Comparison of ENCODE assay signal across 8 mouse cellular contexts in genomic region chrX:109012371-109013031, GRCm38 (mm10). TPM values are rescaled to one million over a fixed set of nuclear protein-coding genes. Genes with fewer than 3 reads are reported as not detected.
DNase-seq lines count a peak whose midpoint lies in the region; ATAC-seq and TF ChIP-seq lines count a peak whose summit lies in the region.

No protein-coding gene starts in this region.

- H3K9me3 ChIP-seq in E14TG2a.4 (ENCODE audit: low read length), result no peaks in the 10 kb centered on the region
- peaks cover 3% of the 10 kb centered on the region; the same call in 1 of the 2 replicates for H3K9me3 ChIP-seq in erythroblast, embryonic 14.5 days (ENCODE audit: control insufficient read depth, low read length)
- H3K9me3 ChIP-seq in heart, embryonic 16.5 days (replicated peaks; ENCODE audit: control insufficient read depth, low read length), result no peaks in the 10 kb centered on the region
- H3K9me3 ChIP-seq in liver, embryonic 14.5 days (ENCODE audit: control insufficient read depth, low read length), result no peaks in the 10 kb centered on the region
- H3K9me3 ChIP-seq in neural tube, embryonic 11.5 days (ENCODE audit: control insufficient read depth, low read length), result no peaks in the 10 kb centered on the region

- H3K4me2 ChIP-seq in heart, embryonic 16.5 days (ENCODE audit: low read depth, low read length), result peak overlapping the region; percentile 58
- H3K4me2 ChIP-seq in liver, embryonic 14.5 days (ENCODE audit: low read depth), result peak overlapping the region; percentile 64
- H3K4me2 ChIP-seq in neural tube, embryonic 11.5 days (ENCODE audit: low read depth), result peak overlapping the region; percentile 31

- no peaks in the 10 kb centered on the region for H3K27me3 ChIP-seq in E14TG2a.4 (ENCODE audit: insufficient read depth, low read length)
- no peaks in the 10 kb centered on the region for H3K27me3 ChIP-seq in erythroblast, embryonic 14.5 days (ENCODE audit: control insufficient read depth)
- no peaks in the 10 kb centered on the region for H3K27me3 ChIP-seq in heart, embryonic 16.5 days (ENCODE audit: control insufficient read depth, insufficient read depth, low read length)
- H3K27me3 ChIP-seq in liver, embryonic 14.5 days (ENCODE audit: control insufficient read depth, insufficient read depth, low read length), result no peaks in the 10 kb centered on the region
- H3K27me3 ChIP-seq in neural tube, embryonic 11.5 days (ENCODE audit: control insufficient read depth, insufficient read depth, low read length), result no peaks in the 10 kb centered on the region
- no peaks in the 10 kb centered on the region for H3K27me3 ChIP-seq in thymus, adult 2 months (ENCODE audit: control insufficient read depth, insufficient read depth, low read length)

- peak; percentile 51 for DNase-seq in brain, embryonic 18.5 days (ENCODE audit: low read depth, low spot score)
- DNase-seq in kidney, postnatal 36 days, result peak; percentile 54 to 66
- DNase-seq in liver, embryonic 14.5 days (ENCODE audit: low read depth in 3 of 3, low spot score in 3 of 3), result peak; percentile 50 to 70 (median 60)
- peak; percentile 66 for DNase-seq in neural tube, embryonic 11.5 days (ENCODE audit: low spot score)
- DNase-seq in thymus, adult 2 months, result peak; percentile 47

- WGBS in heart, embryonic 16.5 days, result 11% methylated on average over 23 of the region's 23 CpGs
- WGBS in liver, embryonic 14.5 days (ENCODE audit: insufficient replicate concordance), result 13% methylated on average over 23 of the region's 23 CpGs
- 20% methylated on average over 23 of the region's 23 CpGs for WGBS in neural tube, embryonic 11.5 days
- under 1% methylated on average over 23 of the region's 23 CpGs for WGBS in thymus, adult 2 months

- peak overlapping the region; percentile 85 for H3K27ac ChIP-seq in heart, embryonic 16.5 days (ENCODE audit: low read length)
- peak overlapping the region; percentile 60 for H3K27ac ChIP-seq in liver, embryonic 14.5 days
- H3K27ac ChIP-seq in neural tube, embryonic 11.5 days (ENCODE audit: low read depth, low read length), result peak overlapping the region; percentile 29; the same call in 1 of the 2 replicates
- peak overlapping the region; percentile 87 for H3K27ac ChIP-seq in thymus, adult 2 months (ENCODE audit: control insufficient read depth, insufficient read depth, low read length)

- peak overlapping the region; percentile 75 for H3K4me3 ChIP-seq in E14TG2a.4 (replicated peaks; ENCODE audit: low read length)
- H3K4me3 ChIP-seq in erythroblast, embryonic 14.5 days (replicated peaks), result peak overlapping the region; percentile 74
- H3K4me3 ChIP-seq in heart, embryonic 16.5 days (ENCODE audit: low read length), result peak overlapping the region; percentile 65
- peak overlapping the region; percentile 61 to 91 for H3K4me3 ChIP-seq in liver, embryonic 14.5 days (ENCODE audit: insufficient read depth in 1 of 2, low read depth in 2 of 2, low read length in 2 of 2)
- peak overlapping the region; percentile 39 for H3K4me3 ChIP-seq in neural tube, embryonic 11.5 days (ENCODE audit: low read depth, low read length)
- peak overlapping the region; percentile 69 for H3K4me3 ChIP-seq in thymus, adult 2 months (ENCODE audit: control insufficient read depth, insufficient read depth, low read length)

- no peak for TF ChIP-seq POLR2A in thymus, adult 2 months (IDR thresholded peaks at IDR 0.05; ENCODE audit: control insufficient read depth, extremely low read depth, insufficient read depth, low read length, poor library complexity)

- peak; percentile 35 for TF ChIP-seq CTCF in E14TG2a.4 (conservative IDR thresholded peaks at IDR 0.05; ENCODE audit: low read length)
- TF ChIP-seq CTCF in liver, embryonic 14.5 days (IDR thresholded peaks at IDR 0.05; ENCODE audit: low read depth), result peak; percentile 64
- TF ChIP-seq CTCF in thymus, adult 2 months (IDR thresholded peaks at IDR 0.05; ENCODE audit: borderline replicate concordance, control insufficient read depth, extremely low read depth, insufficient read depth, low read length, poor library complexity), result no peak

- ATAC-seq in heart, embryonic 16.5 days (replicated peaks; ENCODE audit: extremely low read depth, insufficient read depth, low FRiP score), result peak; percentile 79
- peak; percentile 77 for ATAC-seq in liver, embryonic 14.5 days (ENCODE audit: insufficient read depth)
- peak; percentile 73 for ATAC-seq in neural tube, embryonic 11.5 days (ENCODE audit: insufficient read depth, low FRiP score, low TSS enrichment)

- H3K36me3 ChIP-seq in E14TG2a.4 (ENCODE audit: insufficient read depth, low read length), result no peaks in the 10 kb centered on the region
- no peaks in the 10 kb centered on the region for H3K36me3 ChIP-seq in erythroblast, embryonic 14.5 days (ENCODE audit: control insufficient read depth)
- H3K36me3 ChIP-seq in heart, embryonic 16.5 days (ENCODE audit: control insufficient read depth, insufficient read depth), result no peaks in the 10 kb centered on the region
- H3K36me3 ChIP-seq in liver, embryonic 14.5 days (replicated peaks; ENCODE audit: control insufficient read depth, insufficient read depth, low read depth), result no peaks in the 10 kb centered on the region
- H3K36me3 ChIP-seq in neural tube, embryonic 11.5 days (ENCODE audit: control insufficient read depth, insufficient read depth, low read length), result no peaks in the 10 kb centered on the region
- no peaks in the 10 kb centered on the region for H3K36me3 ChIP-seq in thymus, adult 2 months (ENCODE audit: control insufficient read depth, insufficient read depth, low read length)

- TF ChIP-seq EP300 in liver, embryonic 14.5 days (IDR thresholded peaks at IDR 0.05; ENCODE audit: low read depth), result no peak

- H3K4me1 ChIP-seq in E14TG2a.4 (replicated peaks; ENCODE audit: low read depth, low read length), result 0 out of 2 replicates have a peak, but pooled peaks cover 3% of the 10 kb centered on the region
- peaks cover 5% of the 10 kb centered on the region for H3K4me1 ChIP-seq in erythroblast, embryonic 14.5 days (ENCODE audit: control insufficient read depth)
- no peaks in the 10 kb centered on the region for H3K4me1 ChIP-seq in heart, embryonic 16.5 days (ENCODE audit: control insufficient read depth, insufficient read depth, low read length)
- no peaks in the 10 kb centered on the region for H3K4me1 ChIP-seq in liver, embryonic 14.5 days (replicated peaks; ENCODE audit: control insufficient read depth in 2 of 2, insufficient read depth in 2 of 2, low read length in 1 of 2)
- H3K4me1 ChIP-seq in neural tube, embryonic 11.5 days (ENCODE audit: control insufficient read depth, insufficient read depth, low read length), result no peaks in the 10 kb centered on the region
- H3K4me1 ChIP-seq in thymus, adult 2 months (replicated peaks; ENCODE audit: control insufficient read depth, insufficient read depth, low read length), result no peaks in the 10 kb centered on the region

- peak overlapping the region; percentile 62 for H3K9ac ChIP-seq in heart, embryonic 16.5 days (ENCODE audit: low read length)
- peak overlapping the region; percentile 68 for H3K9ac ChIP-seq in liver, embryonic 14.5 days (replicated peaks)
- H3K9ac ChIP-seq in neural tube, embryonic 11.5 days (ENCODE audit: low read length), result peak overlapping the region; percentile 38

RNA-seq across cellular contexts. Expression of gene Hmgn5, which starts 0.7 kb away (rescaled TPM):
- 1.3 and 1.9 TPM in 2 replicates for polyA plus RNA-seq in erythroblast, embryonic 14.5 days (2012)
- polyA plus RNA-seq in heart, embryonic 16.5 days (2015; fragmentation: Nextera tagmentation; extraction: Ambion mirVana), result 17.2 and 20.3 TPM in 2 replicates
- 4.0 and 18.0 TPM in 2 replicates for polyA plus RNA-seq in liver, embryonic 14.5 days (2012; rRNA removed)
- polyA plus RNA-seq in liver, embryonic 14.5 days (2014; fragmentation: Nextera tagmentation; extraction: Ambion mirVana), result 15.6 and 17.3 TPM in 2 replicates
- 16.6 and 16.9 TPM in 2 replicates for polyA plus RNA-seq in neural tube, embryonic 11.5 days (2014; fragmentation: Nextera tagmentation; extraction: Ambion mirVana)
- 0.78 and 0.82 TPM in 2 replicates for polyA plus RNA-seq in thymus, adult 2 months (2012; rRNA removed)

Comparison
In these comparisons a context has a peak if more than half of its experiments do, and no peak if none do; other contexts are left out.
1. Peak in every context shown above with its lines: DNase-seq, ATAC-seq, H3K4me3 ChIP-seq and H3K27ac ChIP-seq.
2. H3K27ac ChIP-seq: peak in every context shown above with its lines; median percentile 87 in thymus, adult 2 months; 85 in heart, embryonic 16.5 days; 60 in liver, embryonic 14.5 days; 29 in neural tube, embryonic 11.5 days.